Mouse (Mus musculus) embryonic facial prominence, embryonic 11.5 days (tissue): Measurements from ENCODE around the gene Pold3. TPM values are rescaled to one million over a fixed set of nuclear protein-coding genes. Genes with fewer than 3 reads are reported as not detected.
"Not testable (repeated sequence)": the region's sequence is repeated elsewhere in the genome, so short reads cannot be mapped to it uniquely, and the experiment has no call there.

Experiments
- ATAC-seq: fragments of 200-750 bp; cut with Nextera tagmentation; replicated peaks from 2 replicates; pipeline ENCODE4 v1.8.0; 2017; ENCODE audit warnings: low read depth; ENCODE audit not compliant: insufficient number of reproducible peaks, low FRiP score, low TSS enrichment
- DNase-seq: peaks from one replicate; pipeline ENCODE4 v3.0.0-alpha.2; 2015; ENCODE audit warnings: low spot score
- H3K27ac ChIP-seq: fragments of 300-500 bp; sonication (generic); replicated peaks from 2 replicates; pipeline ENCODE4 v1.5.1; 2014; ENCODE audit warnings: mild to moderate bottlenecking, low read depth, low read length, control low read depth
- H3K27me3 ChIP-seq: fragments of 300-500 bp; sonication (generic); 2 replicates; pipeline ENCODE4 v1.6.1; 2014; ENCODE audit warnings: mild to moderate bottlenecking, low read length, moderate library complexity, mixed read lengths; ENCODE audit not compliant: control insufficient read depth, insufficient read depth
- H3K36me3 ChIP-seq: fragments of 300-500 bp; sonication (generic); replicated peaks from 2 replicates; pipeline ENCODE4 v1.6.1; 2014; ENCODE audit warnings: low read depth, mild to moderate bottlenecking, low read length, moderate library complexity, mixed read lengths; ENCODE audit not compliant: control insufficient read depth, insufficient read depth
- H3K4me1 ChIP-seq: fragments of 300-500 bp; sonication (generic); 2 replicates; pipeline ENCODE4 v1.6.1; 2014; ENCODE audit warnings: low read length, mixed read lengths; ENCODE audit not compliant: control insufficient read depth, insufficient read depth
- H3K4me2 ChIP-seq: fragments of 300-500 bp; sonication (generic); 2 replicates; pipeline ENCODE4 v1.6.1; 2014; ENCODE audit warnings: low read depth, mild to moderate bottlenecking, control low read depth, low read length, moderate library complexity
- H3K4me3 ChIP-seq: fragments of 300-500 bp; sonication (generic); 2 replicates; pipeline ENCODE4 v1.5.1; 2014; ENCODE audit warnings: low read depth, low read length, control low read depth
- H3K9ac ChIP-seq: fragments of 300-500 bp; sonication (generic); replicated peaks from 2 replicates; pipeline ENCODE4 v1.6.1; 2014; ENCODE audit warnings: mild to moderate bottlenecking, control low read depth, low read length
- H3K9me3 ChIP-seq: fragments of 300-500 bp; sonication (generic); replicated peaks from 2 replicates; pipeline ENCODE4 v1.6.1; 2016; ENCODE audit warnings: mild to moderate bottlenecking, low read length, inconsistent platforms, mixed read lengths; ENCODE audit not compliant: control insufficient read depth
- WGBS: fragments of 180-500 bp; shearing (Covaris S2); extraction: QIAGEN DNeasy Blood & Tissue Kit; methylation state at CpG from one replicate; pipeline ENCODE4 v1.1.7; 2014; 5-methylcytosine and 5-hydroxymethylcytosine counted together
- polyA plus RNA-seq: library from polyadenylated mRNA; unstranded; fragments of >200 nt; fragmentation: Nextera tagmentation; extraction: Ambion mirVana; gene quantifications from 2 replicates; pipeline ENCODE4 v1.2.1, GENCODE M21; 2014

Gene Pold3
- polyA plus RNA-seq, 1 experiment from 2014 or later, result 110 TPM

- Histone ChIP-seq H3K4me2 (no peak overlapping the region), H3K27me3 (no peaks in the 10 kb centered on the region), H3K9ac (no peak overlapping the region), H3K4me1 (no peaks in the 10 kb centered on the region), H3K9me3 (no peaks in the 10 kb centered on the region), H3K27ac (no peak overlapping the region), H3K4me3 (no peak overlapping the region), H3K36me3 (no peaks in the 10 kb centered on the region)
- ATAC-seq (no peak), DNase-seq (no peak)
- WGBS, result 86% methylated on average over 4 of the region's 4 CpGs
Observed at GRCm38 (mm10) chr7:100077071-100077470, 44.3 kb downstream of the Pold3 start.

DNA sequence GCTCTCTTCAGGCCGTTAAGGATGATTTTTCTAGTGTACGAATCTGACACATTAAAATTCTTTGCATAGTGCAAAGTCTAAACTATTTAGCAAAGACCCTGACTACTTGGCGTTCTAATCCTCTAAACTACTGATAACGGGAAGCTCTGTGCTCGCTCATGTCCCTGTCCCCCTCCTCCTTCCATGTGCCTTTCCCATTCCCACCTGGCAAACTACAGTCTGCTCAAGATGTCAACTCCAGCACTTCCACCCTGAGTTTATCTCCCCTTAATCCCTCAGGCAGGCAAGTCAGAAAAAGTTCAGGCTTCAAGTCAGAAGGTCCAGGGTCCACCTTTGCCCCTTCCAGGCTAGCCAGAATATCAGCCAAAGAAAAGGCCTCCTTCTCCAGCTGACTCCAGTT is 45.1 kb downstream of the Pold3 start:
- no peaks in the 10 kb centered on the region for H3K36me3 ChIP-seq
- DNase-seq, result no peak
- ATAC-seq, result no peak
- no peaks in the 10 kb centered on the region for H3K4me1 ChIP-seq
- H3K27ac ChIP-seq, result no peak overlapping the region
- H3K27me3 ChIP-seq, result no peaks in the 10 kb centered on the region
- H3K9ac ChIP-seq, result no peak overlapping the region
- WGBS, result 91% methylated on average over 5 of the region's 5 CpGs
- H3K4me2 ChIP-seq, result no peak overlapping the region
- no peaks in the 10 kb centered on the region for H3K9me3 ChIP-seq
- H3K4me3 ChIP-seq, result no peak overlapping the region

GRCm38 (mm10) chr7:100073959-100074358 is 47.4 kb downstream of the Pold3 start:
- H3K36me3 ChIP-seq, result no peaks in the 10 kb centered on the region
- H3K4me2 ChIP-seq, result no peak overlapping the region
- H3K27me3 ChIP-seq, result no peaks in the 10 kb centered on the region
- no peaks in the 10 kb centered on the region for H3K4me1 ChIP-seq
- no peak overlapping the region for H3K9ac ChIP-seq
- ATAC-seq (no peak), DNase-seq (no peak)
- no peak overlapping the region for H3K27ac ChIP-seq
- H3K4me3 ChIP-seq, result no peak overlapping the region
- WGBS, result 83% methylated on average over 2 of the region's 2 CpGs
- H3K9me3 ChIP-seq, result no peaks in the 10 kb centered on the region

DNA sequence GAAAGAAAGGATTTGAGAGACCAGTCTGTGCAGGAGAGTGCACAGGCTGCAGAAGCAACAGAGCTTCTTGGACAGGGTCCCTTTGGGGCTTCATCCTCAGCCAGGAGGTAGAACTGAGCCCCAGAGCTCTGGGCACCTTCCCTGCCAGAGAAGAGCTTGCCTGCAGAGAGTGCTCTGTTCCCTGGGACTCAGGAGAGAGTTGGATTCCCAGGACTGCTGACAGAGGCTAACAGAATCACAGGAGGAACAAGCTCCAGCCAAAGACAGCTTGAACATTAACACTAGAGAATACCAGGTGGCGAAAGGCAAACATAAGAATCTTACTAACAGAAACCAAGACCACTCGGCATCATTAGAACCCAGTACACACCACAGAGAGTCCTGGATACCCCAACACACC is 68.4 kb downstream of the Pold3 start:
- DNase-seq, H3K4me1 ChIP-seq, H3K27me3 ChIP-seq, H3K36me3 ChIP-seq, H3K9ac ChIP-seq, ATAC-seq, H3K4me2 ChIP-seq, H3K27ac ChIP-seq, H3K9me3 ChIP-seq, H3K4me3 ChIP-seq: not testable (repeated sequence)
- WGBS, result 91% methylated on average over 2 of the region's 2 CpGs

DNA sequence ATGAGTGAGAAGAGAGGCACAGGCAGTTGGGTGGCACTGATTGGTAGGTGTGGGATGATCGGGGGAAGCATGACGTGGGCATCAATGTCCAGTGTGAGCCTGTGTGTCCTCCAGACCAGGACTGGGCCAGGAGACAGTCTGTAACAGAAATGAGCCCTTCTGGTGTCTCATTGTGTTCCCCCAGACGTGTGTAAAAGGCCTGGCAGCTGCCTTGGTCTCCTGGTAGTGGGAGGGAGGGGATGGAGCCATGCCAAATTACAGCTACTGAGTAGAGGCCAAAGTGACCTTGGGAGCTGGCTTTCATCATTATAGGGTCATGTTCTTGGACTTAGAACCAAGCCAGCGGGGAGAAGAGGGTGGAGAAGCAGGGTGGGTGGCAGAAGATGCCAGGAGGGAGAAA is 69.5 kb downstream of the Pold3 start:
- Histone ChIP-seq H3K27ac (no peak overlapping the region), H3K27me3 (no peaks in the 10 kb centered on the region), H3K4me3 (no peak overlapping the region), H3K4me2 (no peak overlapping the region), H3K4me1 (no peaks in the 10 kb centered on the region), H3K36me3 (no peaks in the 10 kb centered on the region), H3K9ac (no peak overlapping the region), H3K9me3 (no peaks in the 10 kb centered on the region)
- DNase-seq (no peak), ATAC-seq (no peak)
- 70% methylated on average over 4 of the region's 4 CpGs for WGBS

GRCm38 (mm10) chr7:100046486-100046885 is 74.9 kb downstream of the Pold3 start:
- no peaks in the 10 kb centered on the region for H3K27me3 ChIP-seq
- H3K4me3 ChIP-seq, result no peak overlapping the region
- no peaks in the 10 kb centered on the region for H3K36me3 ChIP-seq
- ATAC-seq (no peak), DNase-seq (no peak)
- H3K4me2 ChIP-seq, result no peak overlapping the region
- H3K4me1 ChIP-seq, result peaks cover 5% of the 10 kb centered on the region; the same call in 1 of the 2 replicates
- no peak overlapping the region for H3K9ac ChIP-seq
- WGBS, result 77% methylated on average over 2 of the region's 2 CpGs
- no peak overlapping the region for H3K27ac ChIP-seq
- no peaks in the 10 kb centered on the region for H3K9me3 ChIP-seq

DNA sequence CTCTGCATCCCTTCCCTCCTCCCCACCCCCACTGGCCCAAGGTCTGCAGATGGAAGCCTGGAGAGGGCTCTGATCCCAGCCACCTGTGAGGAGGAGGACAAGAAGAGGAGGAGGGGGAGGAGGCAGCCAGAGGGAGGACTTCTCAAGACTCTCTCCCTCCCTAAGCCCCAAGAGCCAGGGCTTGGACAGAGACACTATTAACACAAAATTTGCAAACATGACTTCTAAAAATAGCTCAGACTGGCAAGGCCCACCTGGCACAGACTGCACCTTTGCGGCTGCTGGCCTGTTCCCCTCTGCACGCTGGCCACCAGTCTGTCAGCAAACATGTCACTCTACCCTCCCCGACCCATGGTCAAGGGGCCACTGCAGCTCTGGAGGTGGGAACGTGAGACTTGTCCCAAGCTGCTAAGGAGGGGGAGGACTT is 77.7 kb downstream of the Pold3 start:
- H3K9me3 ChIP-seq, result no peaks in the 10 kb centered on the region
- H3K36me3 ChIP-seq, result no peaks in the 10 kb centered on the region
- no peak overlapping the region for H3K4me3 ChIP-seq
- H3K27me3 ChIP-seq, result no peaks in the 10 kb centered on the region
- no peak for ATAC-seq
- no peak overlapping the region for H3K27ac ChIP-seq
- WGBS, result 36% methylated on average over 4 of the region's 4 CpGs
- H3K4me1 ChIP-seq, result peaks cover 5% of the 10 kb centered on the region; the same call in 1 of the 2 replicates
- H3K9ac ChIP-seq, result no peak overlapping the region
- no peak overlapping the region for H3K4me2 ChIP-seq
- DNase-seq, result no peak

DNA sequence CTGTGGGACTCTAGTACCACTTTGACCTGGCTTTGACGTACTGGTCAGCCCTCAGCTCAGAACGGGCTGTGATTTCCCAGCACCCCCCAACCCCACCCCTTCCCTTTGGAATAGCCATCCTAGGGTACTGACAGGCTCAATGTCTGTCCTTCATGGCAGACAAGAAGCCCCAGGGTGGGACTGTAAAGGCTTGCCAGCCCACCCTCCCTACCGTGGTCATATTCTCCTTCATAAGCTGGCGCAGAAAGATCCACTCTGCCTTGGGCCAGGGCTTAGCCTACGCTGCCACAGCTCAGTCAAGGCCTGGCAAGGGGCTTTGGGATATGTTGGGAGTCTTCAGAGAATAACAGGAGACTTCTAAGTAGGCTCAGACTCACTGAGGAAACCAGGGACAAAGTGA is 78.3 kb downstream of the Pold3 start:
- WGBS, result 74% methylated on average over 5 of the region's 5 CpGs

More for the DNA sequence above, 78.3 kb downstream of the Pold3 start:
- H3K36me3 ChIP-seq, result no peaks in the 10 kb centered on the region
- peaks cover 5% of the 10 kb centered on the region; the same call in 1 of the 2 replicates for H3K4me1 ChIP-seq
- ATAC-seq, result no peak
- H3K9ac ChIP-seq, result no peak overlapping the region
- H3K27ac ChIP-seq, result no peak overlapping the region
- DNase-seq, result no peak
- no peaks in the 10 kb centered on the region for H3K9me3 ChIP-seq
- H3K4me2 ChIP-seq, result no peak overlapping the region
- no peak overlapping the region for H3K4me3 ChIP-seq
- no peaks in the 10 kb centered on the region for H3K27me3 ChIP-seq
